Mouse (Mus musculus) lung, adult 2 months (tissue): Measurements from ENCODE around the gene Tmem235.

ENCODE experiments used
- CTCF ChIP-seq: fragments of 200-500 bp; IDR thresholded peaks from 2 replicates; pipeline ENCODE4 v1.5.1; 2011; ENCODE audit warnings: mild to moderate bottlenecking, low read length, control low read depth; ENCODE audit not compliant: insufficient read depth
- POLR2A ChIP-seq: fragments of 200-500 bp; IDR thresholded peaks from 2 replicates; pipeline ENCODE4 v1.6.1; 2011; ENCODE audit warnings: low read depth, mild to moderate bottlenecking, control low read depth, low read length, borderline replicate concordance; ENCODE audit errors: extremely low read depth

- TF ChIP-seq CTCF (no peak), POLR2A (no peak)
These were observed 48.8 kb downstream of the Tmem235 start for GRCm38 (mm10) chr11:117909337-117909736.
